Mouse (Mus musculus): ENCODE results near the gene Ankrd2.

- no peak for TF ChIP-seq FLI1 (IDR thresholded peaks at IDR 0.05; ENCODE audit: low read length)
- no peak for TF ChIP-seq GATA1 (IDR thresholded peaks at IDR 0.05; ENCODE audit: borderline replicate concordance, low read length)
Measured at GRCm38 (mm10) chr19:42017399-42018247, 18.2 kb upstream of the Ankrd2 start.
